24 mouse cellular contexts compared by ENCODE assay signal in the genomic region with DNA sequence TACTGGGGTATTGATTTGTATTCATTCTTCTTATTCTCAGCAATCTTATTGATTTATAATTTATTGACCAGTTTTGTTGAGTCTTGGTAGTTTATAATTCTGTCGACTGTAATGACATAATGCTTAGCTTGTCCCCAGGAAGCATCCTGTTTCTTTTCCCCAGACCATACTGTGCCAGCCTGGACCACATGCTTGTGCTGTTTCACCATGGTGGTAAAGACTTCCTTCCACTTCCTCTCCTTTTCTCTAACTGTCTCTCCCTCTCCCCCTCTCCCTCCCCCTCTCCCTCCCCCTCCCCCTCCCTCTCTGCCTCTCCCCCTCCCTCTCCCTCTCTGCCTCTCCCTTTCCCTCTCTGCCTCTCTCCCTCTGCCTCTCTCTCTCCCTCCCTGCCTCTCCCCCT. TPM values are rescaled to one million over a fixed set of nuclear protein-coding genes. Genes with fewer than 3 reads are reported as not detected.
"Had no signal": no experiment of that assay in that cellular context is flagged by ENCODE, and none has a peak within 500 bp of the region (broad histone marks: within the 10 kb centered on the region; RNA-seq: fewer than 3 reads in every experiment).

No protein-coding gene starts in this region.

- ATAC-seq: hindbrain, embryonic 16.5 days; inflammation-experienced regulatory T-cells, adult 6 months; intestine, embryonic 15.5 days; intestine, postnatal 0 days had no signal

- H3K4me2 ChIP-seq: heart, embryonic 12.5 days; hindbrain, embryonic 14.5 days; intestine, embryonic 15.5 days; limb, embryonic 13.5 days; limb, embryonic 15.5 days; liver, embryonic 13.5 days had no signal

- H3K9ac ChIP-seq: heart, embryonic 12.5 days; hindbrain, embryonic 14.5 days; intestine, embryonic 15.5 days; limb, embryonic 13.5 days; limb, embryonic 15.5 days; liver, embryonic 13.5 days had no signal

- H3K4me3 ChIP-seq: heart, embryonic 10.5 days; heart, embryonic 12.5 days; intestine, embryonic 15.5 days; limb, embryonic 13.5 days; limb, embryonic 15.5 days; liver, embryonic 13.5 days had no signal

- H3K4me1 ChIP-seq: heart, embryonic 12.5 days; intestine, embryonic 15.5 days; limb, embryonic 13.5 days; limb, embryonic 15.5 days; liver, embryonic 13.5 days had no signal

- H3K27ac ChIP-seq: heart, embryonic 10.5 days; hindbrain, embryonic 14.5 days; intestine, embryonic 15.5 days; kidney, postnatal 0 days; limb, embryonic 13.5 days; limb, embryonic 15.5 days; liver, embryonic 13.5 days had no signal

- DNase-seq: gastrocnemius, postnatal 14 days; gastrocnemius, postnatal 36 days; heart, adult 18-20 months; heart, postnatal 10 days; kidney, adult 18-20 months; kidney, adult 8-10 months; kidney, postnatal 14 days; kidney, postnatal 36 days; layer of hippocampus, adult 9-11 months; layer of hippocampus, postnatal 36 days; left cerebral cortex, postnatal 4 days; liver, embryonic 13.5 days had no signal

- H3K9me3 ChIP-seq: heart, embryonic 10.5 days; heart, embryonic 12.5 days; intestine, embryonic 15.5 days; limb, embryonic 13.5 days; limb, embryonic 15.5 days; liver, embryonic 13.5 days had no signal

- H3K36me3 ChIP-seq: heart, embryonic 10.5 days; heart, embryonic 12.5 days; intestine, embryonic 15.5 days; limb, embryonic 13.5 days; limb, embryonic 15.5 days; liver, embryonic 13.5 days had no signal

- H3K27me3 ChIP-seq: intestine, embryonic 15.5 days; limb, embryonic 15.5 days; liver, embryonic 13.5 days had no signal

RNA-seq across cellular contexts. Expression of gene 3425401B19Rik, which starts 36.4 kb away (rescaled TPM):
- total RNA-seq: hematopoietic stem cell, adult 5-6 weeks; left cerebral cortex, postnatal 4 days had no signal
- polyA plus RNA-seq: liver, adult 2 months had no signal
